Mouse (Mus musculus) liver, postnatal 0 days (tissue): ENCODE measurements around the gene Cacna2d2.

Experiments
- CTCF ChIP-seq: sonication (generic); IDR thresholded peaks from 2 replicates; pipeline ENCODE4 v1.5.1; 2016; ENCODE audit warnings: antibody characterized with exemption, low read depth
- EP300 ChIP-seq: IDR thresholded peaks from 2 replicates; pipeline ENCODE4 v1.6.1; 2016; ENCODE audit warnings: antibody characterized with exemption, low read depth, mild to moderate bottlenecking

DNA sequence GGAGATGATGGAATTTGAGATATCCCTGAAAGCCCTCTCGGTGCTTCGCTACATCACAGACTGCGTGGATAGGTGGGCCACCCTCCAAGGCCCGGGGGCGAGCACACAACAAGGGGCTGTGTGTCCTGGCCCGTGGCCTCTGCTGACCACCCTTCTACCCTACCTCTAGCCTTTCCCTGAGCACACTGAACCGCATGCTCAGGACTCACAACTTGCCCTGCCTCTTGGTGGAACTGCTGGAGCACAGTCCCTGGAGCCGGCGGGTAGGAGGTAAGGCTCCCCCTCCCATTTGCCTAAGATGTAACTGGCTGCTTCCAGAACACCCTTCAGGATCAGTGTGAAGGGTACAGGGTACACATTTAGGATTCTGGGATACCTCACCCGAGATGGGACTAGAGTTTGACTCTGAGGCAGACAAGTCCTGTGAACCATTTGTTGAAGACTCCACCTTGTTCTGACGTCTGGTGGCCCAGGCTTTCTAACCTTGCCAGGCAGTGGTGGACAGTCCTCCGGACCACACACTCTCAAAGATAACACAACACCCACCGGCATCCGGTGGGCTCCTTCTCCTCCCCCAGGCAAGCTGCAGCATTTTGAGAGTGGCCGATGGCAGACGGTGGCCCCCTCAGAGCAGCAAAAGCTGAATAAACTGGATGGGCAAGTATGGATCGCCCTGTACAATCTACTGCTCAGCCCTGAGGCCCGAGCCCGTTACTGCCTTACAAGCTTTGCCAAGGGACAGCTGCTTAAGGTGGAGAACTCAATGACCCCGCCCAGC lies 150.1 kb downstream of the Cacna2d2 start:
- TF ChIP-seq CTCF, result no peak
- TF ChIP-seq EP300, result no peak
